Mouse (Mus musculus): Measurements from ENCODE around the gene D17H6S53E.

GRCm38 (mm10) chr17:35154616-35155015 is 28.4 kb downstream of the D17H6S53E start:
- no peak for TF ChIP-seq FLI1 (IDR thresholded peaks at IDR 0.05; ENCODE audit: low read length)
- no peak for TF ChIP-seq GATA1 (IDR thresholded peaks at IDR 0.05; ENCODE audit: borderline replicate concordance, low read length)
